Mouse (Mus musculus) C3H10T1/2 (cell line): ENCODE data around the gene Hgfac. TPM values are rescaled to one million over a fixed set of nuclear protein-coding genes. Genes with fewer than 3 reads are reported as not detected.

Experiments used
- polyA plus RNA-seq, 2 experiments: library from polyadenylated mRNA; unstranded; fragments of >200 nt; fragmentation: generic; extraction: Trizol; gene quantifications; one replicate each; pipeline ENCODE4 v1.2.1; 2012; ENCODE audit warnings: missing spikeins in 2 of 2

Gene Hgfac
- under 1 TPM in 1 of 2 experiments, not detected in 1; 0.46 TPM for polyA plus RNA-seq

DNA sequence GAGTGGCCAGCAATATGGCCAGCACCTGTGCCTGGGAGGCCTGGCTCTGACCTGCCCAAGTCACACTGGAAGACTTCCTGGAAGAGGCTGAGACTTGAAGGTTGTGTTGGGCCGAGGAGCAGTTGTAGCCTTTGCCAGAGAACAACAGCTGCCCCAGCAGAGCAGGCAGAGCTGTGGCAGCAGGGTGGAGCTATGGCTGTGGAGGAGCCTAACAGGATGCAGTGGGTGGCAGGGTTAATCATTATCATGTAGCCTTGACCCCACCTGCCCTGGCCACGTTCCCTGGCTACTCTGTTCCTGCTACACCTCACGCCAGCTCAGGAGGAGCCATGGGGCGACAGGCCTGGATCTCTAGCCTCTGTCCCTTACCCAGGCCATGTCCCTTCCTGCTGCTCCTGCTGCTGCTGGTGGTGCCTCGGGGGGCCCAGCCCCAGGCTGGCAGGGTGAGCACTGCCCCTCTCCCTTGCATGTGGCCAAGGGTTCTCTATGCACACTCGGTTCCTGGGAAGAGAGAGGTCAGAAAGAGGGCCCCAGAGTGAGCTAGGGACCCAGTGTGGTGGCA, at the start of gene Hgfac:
Hgfac (plus strand) TSS at position 242 of the 562 bp plus-strand sequence.

DNA sequence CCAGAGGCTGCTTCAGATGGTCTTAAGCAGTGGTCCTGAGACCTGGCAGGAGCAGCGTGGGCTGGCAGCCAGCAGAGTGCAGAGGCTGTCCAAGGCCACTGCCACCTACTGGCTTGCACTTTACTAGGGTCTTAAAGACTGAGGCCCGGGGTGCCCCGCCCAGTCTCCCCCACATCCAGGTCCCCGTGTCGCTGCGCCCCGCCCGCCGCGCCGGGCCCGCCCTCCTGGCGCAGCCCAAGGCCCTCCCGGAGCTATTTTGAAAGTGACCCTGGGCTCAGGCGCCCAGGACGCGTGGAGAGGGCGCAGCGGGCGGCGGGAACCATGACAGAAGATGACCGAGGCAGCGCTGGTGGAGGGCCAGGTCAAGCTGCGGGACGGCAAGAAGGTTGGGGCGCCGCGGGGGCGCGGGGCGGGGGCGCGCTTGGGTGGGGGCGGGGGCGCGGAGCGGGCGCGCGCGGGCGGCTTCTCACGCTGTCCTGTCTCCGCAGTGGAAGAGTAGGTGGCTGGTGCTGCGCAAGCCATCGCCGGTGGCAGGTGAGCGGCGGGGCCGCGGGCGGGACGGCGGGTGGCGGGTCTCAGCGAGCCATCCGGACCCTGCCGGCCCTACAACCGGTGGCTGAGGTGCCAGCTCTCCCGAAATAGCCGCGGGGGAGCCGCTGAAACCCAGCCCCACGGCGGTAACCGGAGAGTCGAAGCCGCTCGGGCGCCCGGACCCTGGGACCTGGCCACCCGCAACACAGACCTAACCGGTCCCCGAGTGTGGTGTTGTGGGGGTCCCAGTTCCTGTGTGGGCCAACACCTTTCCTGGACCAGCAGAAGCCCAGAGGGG, 15.5 kb downstream of the Hgfac start, which contains the start of gene Dok7:
Dok7 (plus strand) TSS at position 163 of the 829 bp plus-strand sequence.

Other genes with a start within 250 kb of the Hgfac start
- gene Msantd1, start 133.5 kb upstream of the Hgfac start, polyA plus RNA-seq = under 1 TPM in 1 of 2 experiments, not detected in 1; 0.27 TPM
- gene Rgs12, start 92.1 kb upstream of the Hgfac start, polyA plus RNA-seq = 10 to 100 TPM in 1 of 2 experiments, 1 to 10 TPM in 1; 9.2 to 36.9 TPM
- gene Dok7, start 15.3 kb downstream of the Hgfac start, polyA plus RNA-seq = under 1 TPM in 1 of 2 experiments, not detected in 1; 0.02 TPM
- gene Lrpap1, start 64.3 kb downstream of the Hgfac start, polyA plus RNA-seq = 100 to 1,000 TPM in 1 of 2 experiments, 10 to 100 TPM in 1; 35.1 to 125 TPM
- not detected for gene Adra2c, start 236.8 kb downstream of the Hgfac start, polyA plus RNA-seq